Mouse (Mus musculus) adrenal gland, postnatal 25 days (tissue): ENCODE data around the gene Slc39a11. TPM values are rescaled to one million over a fixed set of nuclear protein-coding genes. Genes with fewer than 3 reads are reported as not detected.
A peak's percentile ranks its signal among the peaks of the same experiment; 100 is the strongest.

ENCODE experiments used
- DNase-seq: peaks from one replicate; pipeline ENCODE4 v3.0.0; 2021; ENCODE audit warnings: mixed read lengths
- long read RNA-seq: library from polyadenylated mRNA; stranded (forward); transcript quantifications from one replicate; pipeline ENCODE4 v2.0.0, GENCODE M21; 2021
- total RNA-seq: library from RNA; stranded (reverse); gene quantifications from 2 replicates; pipeline ENCODE4 v1.2.3, GENCODE M21; 2021

The Slc39a11 gene
- 19.8 and 26.3 TPM in 2 replicates for total RNA-seq
- long read RNA-seq, transcript Slc39a11-202 (10 exons, 2,664 nt) = major isoform, 23 of 59 reads
- long read RNA-seq, partial matches to known transcripts = 3 of 59 reads
- long read RNA-seq, other reads (novel, unspliced or antisense) = 33 of 59 reads

DNA sequence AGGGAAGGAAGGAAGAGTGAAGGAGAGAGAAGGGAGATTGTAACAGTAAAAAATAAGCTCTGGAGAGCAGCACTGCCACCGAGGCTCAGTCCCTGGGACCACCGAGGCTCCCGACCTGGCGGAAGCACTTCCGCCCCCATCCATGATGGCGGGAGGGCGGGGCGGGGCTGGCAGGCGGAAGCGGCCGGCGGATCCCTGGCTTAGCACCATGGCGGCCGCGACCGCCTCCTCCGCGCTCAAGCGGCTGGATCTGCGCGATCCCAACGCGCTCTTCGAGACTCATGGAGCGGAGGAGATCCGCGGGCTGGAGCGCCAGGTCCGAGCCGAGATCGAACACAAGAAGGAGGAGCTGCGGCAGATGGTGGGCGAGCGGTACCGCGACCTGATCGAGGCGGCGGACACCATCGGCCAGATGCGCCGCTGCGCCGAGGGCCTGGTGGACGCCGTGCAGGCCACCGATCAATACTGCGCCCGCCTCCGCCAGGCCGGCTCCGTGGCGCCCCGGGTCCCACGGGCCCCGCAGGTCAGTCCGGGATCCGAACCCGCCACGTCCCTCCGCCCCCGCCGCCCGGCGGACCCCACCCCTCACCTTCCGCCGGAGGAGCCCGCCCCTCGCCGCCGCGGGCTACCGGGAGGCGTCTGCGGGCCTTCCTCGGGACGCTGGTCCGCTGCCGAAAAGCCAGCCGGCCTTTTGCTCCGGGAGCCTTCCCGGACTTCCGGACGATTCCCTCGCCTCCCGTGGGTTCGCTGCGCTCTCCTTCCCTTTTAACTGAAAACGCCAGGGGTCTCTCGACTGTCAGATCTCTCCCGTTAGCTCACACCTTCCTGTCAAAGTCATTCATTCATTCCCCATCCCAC lies at the start of gene Slc39a11:
TSS of gene Slc39a11 (minus strand) at position 727 of the 858 bp plus-strand sequence.
- DNase-seq = peak; percentile 75

DNA sequence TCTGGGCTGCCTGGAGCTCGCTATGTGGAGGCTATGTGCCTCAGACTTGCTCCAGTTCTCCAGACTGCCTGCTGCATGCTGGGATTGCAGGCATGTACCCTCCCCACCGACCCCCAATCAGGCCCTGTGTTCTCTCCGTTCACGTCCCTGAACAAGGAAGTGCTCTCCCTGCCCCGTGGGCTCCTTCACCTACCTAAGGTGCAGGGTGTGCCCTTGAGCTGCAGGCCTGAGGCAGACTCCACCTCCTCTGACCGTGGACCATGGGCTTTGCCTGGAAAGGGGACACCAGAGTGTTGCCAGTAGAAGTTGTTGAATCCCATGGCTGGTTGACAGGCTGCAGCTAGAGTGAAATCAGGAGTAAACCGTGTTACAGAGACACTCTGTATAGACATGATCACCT lies 49.8 kb upstream of the Slc39a11 start:
- DNase-seq = no peak

DNA sequence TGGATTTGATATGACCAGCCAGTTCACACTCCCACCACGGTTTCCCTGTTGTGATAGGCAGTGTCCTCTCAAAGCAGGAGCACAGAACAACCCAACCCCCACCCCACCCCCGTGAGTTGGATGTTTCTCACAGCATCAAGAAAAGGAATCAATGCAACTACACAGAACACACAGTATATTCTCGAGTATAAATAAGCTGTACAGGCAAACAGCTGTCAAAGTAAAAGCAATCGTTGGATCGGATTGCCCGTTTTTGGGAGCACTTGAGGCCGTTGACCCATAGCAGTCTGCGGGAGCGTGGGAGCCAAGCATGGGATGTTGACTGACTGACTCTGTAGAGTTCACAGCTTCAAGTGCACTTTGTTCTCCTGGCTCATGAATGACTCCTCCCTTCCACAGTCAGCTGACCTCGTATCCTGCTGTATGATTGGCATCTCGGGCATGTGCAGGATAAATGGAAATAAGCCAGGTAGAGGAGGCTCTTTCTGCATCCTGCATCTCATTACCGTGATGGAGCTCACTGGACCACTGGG lies 48.2 kb upstream of the Slc39a11 start:
- no peak for DNase-seq

DNA sequence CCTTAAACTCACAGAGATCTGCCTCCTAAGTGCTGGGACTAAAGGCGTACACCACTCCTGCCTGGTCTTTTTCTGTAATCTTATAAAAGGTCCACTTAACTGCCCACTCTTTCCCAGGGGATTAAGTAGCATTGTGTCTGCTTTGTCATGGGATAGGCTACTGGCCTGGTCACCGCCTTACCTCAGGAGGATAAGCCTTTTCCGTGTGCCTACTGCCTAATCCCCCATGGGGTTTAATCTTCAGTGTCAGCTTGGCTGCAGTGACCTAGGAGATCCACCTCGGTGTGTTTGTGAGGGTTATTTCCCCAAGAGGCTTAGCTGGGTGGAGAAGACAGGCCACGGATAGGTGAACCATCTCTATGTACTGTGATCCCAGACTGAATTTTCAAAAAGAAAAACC lies 47.7 kb upstream of the Slc39a11 start:
- DNase-seq = no peak

DNA sequence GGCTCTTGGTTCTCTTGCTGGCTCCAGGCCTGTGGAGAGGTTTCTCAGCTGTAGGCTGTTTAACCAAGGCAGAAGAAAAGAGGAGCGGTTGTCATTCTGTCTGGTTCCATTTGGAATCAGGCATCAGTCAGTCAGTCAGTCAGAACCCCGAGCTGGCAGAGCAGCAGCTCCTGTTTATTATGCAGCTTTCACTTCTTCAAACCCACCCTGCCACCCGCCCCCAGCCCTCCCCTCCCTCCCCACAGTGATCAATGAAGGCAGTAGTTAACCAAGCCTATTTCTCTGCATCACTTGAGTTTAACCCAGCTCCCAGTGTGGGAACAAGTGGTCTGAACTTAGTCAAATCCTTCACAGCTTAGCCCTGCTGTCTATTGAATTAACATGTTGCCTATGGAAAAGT lies 42.0 kb upstream of the Slc39a11 start:
- DNase-seq = no peak

DNA sequence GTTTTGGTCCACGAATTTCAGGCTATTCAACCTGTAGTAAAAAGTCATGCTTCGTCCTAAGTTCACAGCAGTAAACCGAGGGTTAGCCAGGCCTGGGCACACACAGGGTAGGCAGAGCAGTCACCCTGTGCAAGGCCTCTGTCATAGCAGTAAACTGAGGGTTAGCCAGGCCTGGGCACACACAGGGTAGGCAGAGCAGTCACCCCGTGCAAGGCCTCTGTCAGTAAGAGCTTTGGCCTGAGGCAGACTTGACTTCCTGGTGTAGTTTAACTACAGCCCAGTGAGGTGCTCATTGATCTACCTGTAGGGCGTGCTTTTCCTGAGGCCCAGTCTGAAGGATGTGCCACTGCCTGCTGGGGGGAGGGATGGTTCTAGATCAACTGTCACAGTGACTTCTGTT lies 41.4 kb upstream of the Slc39a11 start:
- no peak for DNase-seq

DNA sequence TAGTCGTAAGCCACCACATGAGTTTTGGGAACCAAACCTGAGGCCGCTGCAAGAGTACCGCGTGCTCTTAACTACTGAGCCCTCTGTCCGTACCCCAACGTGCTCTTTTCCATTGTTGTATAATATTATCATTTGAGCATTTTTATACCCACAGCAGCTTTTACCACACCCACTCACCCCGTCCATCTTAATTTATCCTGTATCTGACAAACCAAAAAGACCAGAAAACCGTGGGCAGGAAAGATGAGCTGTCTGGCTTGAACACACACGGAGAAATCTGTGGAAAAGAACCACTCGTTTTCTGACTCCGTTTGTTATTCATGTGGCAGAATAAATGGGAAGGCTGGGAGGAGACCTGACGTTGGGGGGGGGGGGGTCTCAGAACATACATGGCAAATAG lies 40.6 kb upstream of the Slc39a11 start:
- DNase-seq = no peak

DNA sequence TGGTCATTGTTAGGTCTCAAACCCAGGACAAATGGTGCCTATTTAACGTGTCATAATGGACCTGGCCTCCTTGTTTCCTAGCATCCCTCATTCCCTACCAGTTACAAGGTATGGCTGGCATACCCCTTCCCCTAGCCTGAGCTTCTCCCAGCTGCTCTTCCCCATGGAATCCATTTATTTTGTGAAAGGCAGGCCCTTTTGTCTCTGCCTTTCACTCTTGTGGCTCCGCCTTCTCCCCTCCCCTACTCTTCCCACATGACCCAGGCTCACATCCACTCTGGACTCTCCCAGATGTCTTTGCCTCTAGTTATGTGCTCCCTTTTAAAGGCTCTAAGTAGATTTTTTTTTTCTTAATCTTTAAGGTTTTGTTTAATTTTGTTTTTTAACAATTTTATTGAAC lies 37.2 kb upstream of the Slc39a11 start:
- DNase-seq = no peak

DNA sequence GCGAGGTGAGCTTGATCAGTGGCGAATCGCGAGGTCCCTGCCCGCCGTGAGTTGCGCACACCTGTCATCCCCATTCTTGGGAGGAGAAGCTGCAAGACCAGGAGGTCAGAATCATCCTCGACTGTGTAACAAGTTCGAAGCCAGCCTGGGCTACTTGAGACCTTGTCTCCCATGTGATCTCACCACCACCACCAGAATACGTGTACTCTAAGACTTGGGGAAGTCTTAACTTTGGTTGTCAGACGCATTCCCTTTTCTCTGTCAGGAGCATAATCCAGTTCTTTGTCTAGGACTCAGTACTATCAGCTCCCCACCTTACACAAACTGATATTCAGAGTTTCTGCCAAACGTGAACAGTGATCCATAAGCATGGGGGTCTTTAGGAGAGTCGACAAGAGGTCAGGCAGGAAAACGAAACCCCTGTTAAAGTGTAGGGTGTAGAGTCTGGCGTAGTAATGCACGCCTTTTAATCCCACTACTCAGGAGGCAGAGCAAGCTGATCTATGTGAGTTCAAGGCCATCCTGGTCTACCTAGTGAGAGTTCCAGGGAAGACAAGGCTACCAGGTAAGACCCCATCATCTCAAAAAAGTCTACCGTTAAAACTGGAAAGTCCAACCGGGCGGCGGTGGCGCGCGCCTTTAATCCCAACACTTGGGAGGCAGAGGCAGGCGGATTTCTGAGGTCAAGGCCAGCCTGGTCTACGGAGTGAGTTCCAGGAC lies 35.0 kb upstream of the Slc39a11 start:
- no peak for DNase-seq

DNA sequence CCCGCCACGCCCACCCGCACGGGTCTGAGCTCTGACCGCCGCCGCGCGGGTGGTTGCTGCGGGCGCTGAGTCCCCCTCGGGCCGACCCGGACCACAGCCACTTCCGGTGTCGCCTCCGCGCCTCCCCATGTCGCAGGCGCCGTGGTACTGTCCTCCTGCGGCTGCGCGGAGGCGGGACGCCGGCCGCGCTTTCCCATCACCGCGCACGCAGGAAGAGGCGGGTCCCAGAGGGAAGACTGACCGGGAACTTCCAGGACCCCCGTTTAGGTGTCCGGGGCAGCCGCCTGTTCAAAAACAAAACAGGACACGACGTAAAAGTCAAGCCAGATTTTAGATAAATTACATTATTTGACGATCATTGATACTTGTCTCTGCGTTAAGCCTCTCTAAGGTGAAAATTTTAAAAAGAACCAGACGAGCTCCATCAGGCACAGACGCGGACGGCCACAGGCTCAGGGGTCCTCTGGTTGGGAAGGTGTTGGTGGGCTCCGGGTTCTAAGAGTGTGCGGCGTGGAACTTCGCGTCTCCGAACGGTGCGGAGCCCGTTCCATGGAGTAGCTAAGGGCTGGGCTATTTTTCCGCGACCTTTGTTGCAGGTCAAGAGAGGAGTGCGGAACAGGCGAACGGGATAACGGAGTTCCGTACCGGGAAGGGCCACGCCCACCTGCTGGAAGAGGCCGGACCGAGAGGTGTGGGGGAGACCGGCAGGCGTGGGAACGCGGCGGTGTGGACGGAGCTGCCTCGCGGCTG lies 34.3 kb upstream of the Slc39a11 start, which contains the start of the genes Fam104a and D11Wsu47e:
TSS of gene Fam104a (minus strand) at position 199 of the 750 bp plus-strand sequence.
TSS of gene D11Wsu47e (plus strand) at position 456 of the 750 bp plus-strand sequence.
- peak; percentile 94 for DNase-seq

DNA sequence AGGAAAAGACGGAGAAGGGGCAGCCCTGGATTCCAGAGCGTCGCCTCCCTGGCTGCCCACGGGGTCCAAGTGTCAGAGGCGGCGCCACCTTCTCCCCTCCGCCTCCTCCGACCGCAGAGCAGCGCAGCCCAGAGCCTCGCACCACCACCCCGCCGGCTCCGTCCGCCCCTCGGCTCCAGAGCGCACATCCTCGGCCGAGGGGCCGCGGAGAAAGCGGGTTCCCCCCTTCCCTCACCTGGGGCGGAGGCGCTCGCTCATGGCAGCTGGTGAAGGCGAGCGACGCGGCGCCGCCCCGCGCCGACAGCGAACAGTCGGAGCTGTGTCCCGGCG lies 33.7 kb upstream of the Slc39a11 start:
- DNase-seq = no peak

DNA sequence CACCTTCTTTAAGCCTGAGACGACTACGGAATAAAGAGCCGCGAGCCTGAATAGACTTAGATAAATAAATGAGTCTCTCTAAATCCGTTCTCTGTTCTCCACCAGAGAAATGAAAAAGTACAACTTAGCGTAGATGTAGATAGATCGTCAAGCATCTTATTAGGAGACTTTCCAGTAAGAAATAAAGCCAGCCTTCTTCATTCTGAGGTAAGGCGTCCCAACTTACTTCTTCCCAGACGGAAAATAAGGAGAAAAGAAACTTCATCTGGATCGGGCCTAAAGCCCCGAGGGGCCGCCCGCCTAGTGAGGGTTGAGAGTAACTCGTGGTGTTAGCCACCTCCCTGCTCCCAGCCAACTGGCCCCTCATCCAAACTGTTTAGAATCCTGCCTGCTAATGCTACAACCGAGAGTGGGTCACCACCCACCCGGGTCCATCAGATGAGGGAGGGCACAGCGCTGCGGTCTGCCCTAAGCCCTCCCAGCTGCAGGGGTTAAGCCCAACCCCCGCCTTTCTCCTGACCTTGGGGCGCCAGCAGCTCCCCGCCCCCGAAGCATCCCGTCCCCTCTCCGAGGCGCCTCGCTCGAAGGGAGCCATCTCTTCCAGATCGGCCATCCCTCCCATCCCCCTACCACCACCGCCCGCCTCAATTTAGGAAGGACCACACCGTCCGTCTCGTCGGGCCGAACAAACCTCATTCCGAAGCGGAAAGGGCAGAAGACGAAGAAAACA lies 33.2 kb upstream of the Slc39a11 start:
- peak; percentile 75 for DNase-seq

DNA sequence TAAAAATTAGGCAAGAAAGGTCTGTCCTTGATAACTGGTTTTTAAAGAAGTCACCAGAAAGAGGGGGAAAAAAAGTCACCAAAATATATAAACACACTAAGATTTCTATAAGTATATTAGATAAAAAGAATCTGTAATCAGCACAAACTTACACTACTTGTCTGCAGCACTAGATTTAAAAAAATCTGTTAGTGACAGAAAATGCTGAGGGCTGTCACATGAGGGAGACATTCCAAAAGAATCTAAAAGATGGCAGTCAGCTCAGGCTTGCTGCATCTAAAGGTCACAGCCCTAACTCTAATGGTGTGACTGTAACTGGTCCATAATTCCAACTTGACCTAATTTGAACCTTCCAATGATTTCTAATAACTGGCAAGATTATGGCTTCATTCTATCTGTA lies 32.1 kb upstream of the Slc39a11 start:
- no peak for DNase-seq

DNA sequence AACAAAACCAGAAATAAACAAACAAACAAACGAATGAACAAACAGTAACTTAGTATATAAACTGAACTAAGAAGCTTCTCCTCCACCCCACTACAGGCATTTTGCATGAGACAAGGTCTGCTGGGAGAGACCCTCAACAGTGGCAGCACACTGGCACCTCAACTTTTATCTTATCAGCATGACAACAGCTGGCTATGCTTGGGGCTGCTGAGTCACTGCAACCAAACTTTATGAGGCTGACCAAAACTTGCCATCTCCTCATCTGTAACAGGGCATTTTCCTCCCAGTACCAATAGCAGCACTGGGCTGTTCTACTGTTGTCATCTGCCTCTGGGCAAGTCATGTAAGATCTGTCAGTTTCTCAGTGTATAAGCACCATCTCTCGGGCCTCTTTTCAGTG lies 31.1 kb upstream of the Slc39a11 start:
- no peak for DNase-seq

DNA sequence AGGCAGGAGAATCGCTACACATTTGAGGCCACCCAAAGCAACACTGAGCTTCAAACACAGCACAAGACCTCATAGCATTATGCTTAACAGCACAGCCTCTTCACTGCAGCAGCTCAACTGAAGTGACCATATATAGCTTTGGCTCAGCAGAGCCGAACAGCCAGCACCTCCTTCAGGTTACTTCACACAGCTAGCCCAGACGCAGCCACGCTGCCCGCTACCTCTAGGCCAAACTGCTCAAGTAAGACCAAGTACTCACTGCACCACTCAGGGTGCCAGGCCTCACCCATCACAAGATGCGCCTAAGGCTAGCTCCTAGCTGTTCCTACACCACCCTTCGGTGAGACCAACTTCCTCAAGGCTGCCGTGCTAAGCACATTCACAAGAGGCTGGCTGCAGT lies 28.5 kb upstream of the Slc39a11 start:
- DNase-seq = no peak

DNA sequence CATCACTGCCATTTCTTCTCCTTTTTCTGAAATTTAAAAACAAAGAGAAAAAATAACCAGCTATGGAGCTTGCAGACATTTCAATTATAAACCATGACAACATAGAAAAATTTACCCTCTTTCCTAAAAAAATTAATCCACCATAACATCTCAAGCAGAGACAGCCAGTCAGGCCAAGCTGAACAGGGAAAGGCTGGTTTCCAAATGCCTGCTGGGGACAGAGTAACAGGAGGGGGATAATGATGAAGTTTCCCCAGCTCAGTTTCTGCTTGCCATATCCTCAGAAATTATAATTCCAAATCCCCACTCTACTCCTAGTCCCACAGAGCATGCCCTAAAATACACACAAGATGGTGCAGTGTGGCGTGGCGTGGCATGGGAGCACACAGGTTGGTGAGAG lies 27.5 kb upstream of the Slc39a11 start:
- no peak for DNase-seq

DNA sequence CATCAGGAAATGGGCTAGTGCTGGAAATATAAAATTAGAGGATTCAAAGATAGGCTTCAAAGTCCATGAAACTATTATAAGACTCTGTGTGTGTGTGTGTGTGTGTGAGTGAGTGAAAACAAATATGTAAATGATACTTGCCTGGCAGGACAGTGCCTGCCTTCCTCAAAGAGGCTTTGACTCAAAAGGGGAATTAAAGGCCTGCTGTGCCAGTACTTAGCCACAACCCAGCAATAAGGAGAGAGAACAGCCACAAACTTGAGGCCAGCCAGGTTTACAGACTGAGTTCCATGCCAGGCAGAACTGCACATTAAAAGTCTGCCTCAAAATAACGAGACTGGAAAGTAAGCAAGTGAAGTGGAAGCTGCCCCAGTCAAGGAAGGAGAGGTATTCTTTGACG lies 27.0 kb upstream of the Slc39a11 start:
- no peak for DNase-seq

DNA sequence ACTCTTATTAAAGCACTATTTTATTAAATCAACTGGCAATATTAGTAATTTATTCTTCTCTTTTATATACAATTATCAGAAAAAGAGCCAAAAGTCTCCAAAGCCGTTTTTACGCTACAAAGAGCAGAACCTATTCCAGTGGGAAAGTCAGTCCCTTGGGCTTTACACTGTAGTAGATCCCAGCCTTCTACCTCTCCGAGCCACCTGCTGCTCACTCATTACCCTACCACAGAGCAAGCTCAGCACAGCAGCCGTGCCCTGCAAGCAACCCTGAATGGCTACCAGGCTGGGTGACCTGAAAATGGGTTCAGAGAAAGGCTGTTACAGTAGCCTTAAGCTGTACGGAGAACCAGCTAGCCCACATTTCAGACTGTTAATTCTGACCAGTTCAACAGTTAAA lies 24.7 kb upstream of the Slc39a11 start:
- no peak for DNase-seq

DNA sequence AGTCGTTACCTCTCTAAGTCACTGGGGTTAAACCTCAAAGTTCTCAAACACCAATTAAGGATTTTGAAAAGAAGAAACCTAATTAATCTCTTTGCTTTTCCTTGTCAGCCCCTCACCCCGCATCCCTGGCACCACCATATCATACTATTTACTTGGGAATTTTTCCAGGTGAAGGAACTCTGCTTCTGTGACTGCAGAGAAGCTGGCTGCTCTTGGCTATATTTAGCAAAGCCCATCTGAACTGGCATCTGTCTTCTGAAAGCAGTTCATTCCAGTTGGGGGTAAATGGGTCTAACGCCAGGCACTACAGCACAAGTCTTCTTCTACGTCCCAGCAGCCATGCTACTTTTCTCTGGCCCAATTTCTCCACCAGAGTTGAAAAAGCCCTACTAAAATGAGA lies 23.7 kb upstream of the Slc39a11 start:
- no peak for DNase-seq

DNA sequence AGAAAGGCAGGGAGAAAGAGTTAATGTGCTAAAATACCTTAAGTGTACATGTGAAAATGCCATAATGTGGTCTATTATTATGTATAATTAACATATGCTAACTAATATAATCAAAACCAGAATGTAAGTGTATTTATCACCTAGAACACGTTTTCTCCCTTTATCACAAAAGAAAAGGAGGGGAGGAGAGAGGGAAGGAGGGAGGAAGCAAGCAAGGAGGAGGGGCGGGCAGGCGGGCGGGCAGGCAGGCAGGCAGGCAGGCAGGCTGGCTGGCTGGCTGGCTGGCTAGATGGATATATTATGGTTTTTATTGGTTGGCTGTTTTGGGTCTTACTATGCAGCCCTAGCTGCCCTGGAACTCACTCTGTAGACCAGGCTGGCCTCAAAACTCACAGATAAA lies 19.8 kb upstream of the Slc39a11 start:
- no peak for DNase-seq

DNA sequence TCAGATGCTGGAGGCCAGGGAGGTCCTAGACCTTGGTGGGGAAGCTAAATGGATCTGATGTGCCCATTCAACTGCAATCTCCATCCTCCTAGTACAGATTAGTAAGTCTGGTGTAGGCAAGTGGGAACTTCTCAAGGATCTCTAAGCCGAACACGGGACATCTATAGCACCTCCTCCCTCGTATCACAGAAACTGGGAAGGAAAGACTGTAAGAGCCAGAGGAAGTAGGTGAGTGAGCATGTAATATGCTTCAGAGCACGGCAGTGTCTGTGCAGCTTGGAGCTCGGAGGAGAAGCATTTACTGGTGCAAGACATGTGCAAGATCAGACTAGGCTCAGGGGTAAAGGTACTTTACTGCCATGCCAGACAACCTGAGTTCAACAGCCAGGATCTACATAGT lies 19.0 kb upstream of the Slc39a11 start:
- DNase-seq = no peak

DNA sequence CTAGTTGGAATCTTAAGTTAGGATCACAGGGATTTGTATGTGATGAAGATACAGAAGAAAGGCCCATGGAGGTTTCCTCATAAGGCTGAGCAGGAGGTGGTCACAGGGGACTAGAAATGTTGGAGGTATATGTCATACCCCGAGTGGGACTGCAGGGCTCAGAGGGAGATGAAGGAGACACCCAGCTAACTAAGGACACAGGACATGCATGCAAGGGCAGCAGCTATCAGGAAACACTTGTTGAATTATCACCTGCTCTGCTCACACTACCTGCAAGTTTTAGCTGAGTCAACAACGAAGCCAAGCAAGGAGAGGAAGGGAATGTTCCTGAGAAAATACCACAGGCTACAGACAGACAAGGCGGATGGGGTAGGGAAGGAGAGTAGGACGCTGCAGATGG lies 17.8 kb upstream of the Slc39a11 start:
- no peak for DNase-seq
